Mouse (Mus musculus) erythroblast, embryonic 14.5 days (primary cell): ENCODE measurements around the gene Rab5c.

ENCODE experiments used
- GATA1 ChIP-seq: IDR thresholded peaks from 2 replicates; pipeline ENCODE4 v1.6.1; 2012; ENCODE audit warnings: low read length, inconsistent platforms, mixed read lengths
- TAL1 ChIP-seq: IDR thresholded peaks from 3 replicates; pipeline ENCODE4 v1.6.1; 2012; ENCODE audit warnings: low read length, inconsistent platforms, mixed read lengths

DNA sequence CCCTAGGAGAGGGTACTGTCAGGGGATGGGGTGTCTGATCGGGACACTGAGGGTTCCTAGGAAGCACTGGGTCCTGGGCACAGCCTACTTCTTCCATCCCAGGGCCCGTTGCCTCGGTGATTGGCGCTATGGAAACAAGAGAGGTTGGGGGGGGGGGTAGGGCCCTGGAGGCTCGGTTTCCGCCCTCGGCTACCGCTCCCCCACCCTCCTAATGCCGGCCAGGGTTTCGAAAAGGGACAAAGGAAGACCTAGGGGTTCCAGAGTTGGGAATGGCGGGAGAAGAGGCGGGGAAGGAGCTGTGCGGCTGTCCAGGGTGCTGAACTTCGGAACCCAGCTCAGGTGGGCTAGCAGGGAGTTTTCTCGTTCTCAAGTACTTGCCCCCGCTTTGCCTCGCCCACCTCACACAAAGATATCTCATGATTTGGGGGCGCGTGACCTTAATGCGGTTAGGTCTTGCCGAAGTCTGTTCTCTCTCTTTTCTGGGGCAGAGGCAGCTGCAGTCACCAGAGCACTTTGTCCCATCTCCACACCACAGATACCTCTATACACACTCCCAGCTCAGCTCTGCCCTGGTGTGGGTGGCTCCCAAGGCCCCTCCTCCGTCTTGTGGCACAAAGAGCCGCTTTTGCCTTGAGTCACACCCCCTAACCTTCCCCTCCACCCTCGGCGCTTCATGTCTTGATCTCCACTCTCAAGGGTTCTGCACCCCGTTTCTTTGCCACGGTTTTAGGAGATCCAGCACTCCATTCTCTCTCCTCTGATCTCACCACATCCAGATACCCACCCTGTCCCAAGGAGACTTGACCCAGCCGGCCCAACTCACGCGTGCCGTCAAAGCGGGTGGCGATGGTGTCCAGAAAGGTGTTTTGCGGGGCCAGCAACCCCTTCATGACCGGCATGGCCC lies 20.9 kb upstream of the Rab5c start:
- TF ChIP-seq GATA1 (no peak), TAL1 (no peak)
